In genomic region chr1:135286311-135286710, GRCm38 (mm10) we compare ENCODE assay signal across 14 mouse cellular contexts. TPM values are rescaled to one million over a fixed set of nuclear protein-coding genes. Genes with fewer than 3 reads are reported as not detected.
"Had no signal": no experiment of that assay in that cellular context is flagged by ENCODE, and none has a peak within 500 bp of the region (broad histone marks: within the 10 kb centered on the region; RNA-seq: fewer than 3 reads in every experiment).

No protein-coding gene starts in this region.

- DNase-seq: kidney, adult 9 months; liver; liver, embryonic 13.5 days; liver, postnatal 0 days; midbrain, embryonic 14.5 days; thymus, postnatal 4 days had no signal

- H3K4me3 ChIP-seq: intestine, embryonic 15.5 days; left cerebral cortex, adult 2 months; liver, embryonic 13.5 days; neural tube, embryonic 12.5 days had no signal

RNA-seq across cellular contexts. Expression of gene Elf3, which starts 27.9 kb away (rescaled TPM):
- total RNA-seq: layer of hippocampus, postnatal 25 days; left cerebral cortex, adult 2 months; left cerebral cortex, postnatal 14 days; monocyte, adult 5-6 weeks had no signal

RNA-seq across cellular contexts. Expression of gene Lmod1, which starts 38.3 kb away (rescaled TPM):
- total RNA-seq: megakaryocyte progenitor cell, adult 5-6 weeks; monocyte, adult 5-6 weeks; neutrophil, adult 5-6 weeks had no signal
